Mouse (Mus musculus) liver, adult 2 months (tissue): ENCODE measurements around the gene Tnnc2.

Experiments used
- CTCF ChIP-seq: fragments of 200-500 bp; IDR thresholded peaks from 2 replicates; pipeline ENCODE4 v1.5.1; 2011; ENCODE audit warnings: low read depth, low read length, control low read depth
- POLR2A ChIP-seq: fragments of 200-500 bp; IDR thresholded peaks from 2 replicates; pipeline ENCODE4 v1.6.1; 2011; ENCODE audit warnings: low read length, control low read depth; ENCODE audit not compliant: insufficient read depth; ENCODE audit errors: extremely low read depth

- no peak for TF ChIP-seq CTCF
- TF ChIP-seq POLR2A = no peak
These were observed 13.9 kb downstream of the Tnnc2 start for GRCm38 (mm10) chr2:164765841-164766240.
